Mouse (Mus musculus): Measurements from ENCODE around the gene Mpc1. TPM values are rescaled to one million over a fixed set of nuclear protein-coding genes. Genes with fewer than 3 reads are reported as not detected.
"Not testable (repeated sequence)": the region's sequence is repeated elsewhere in the genome, so short reads cannot be mapped to it uniquely, and the experiment has no call there.

Mpc1 gene
- polyA plus RNA-seq, 1 experiment from 2014 or later, result 183 TPM

DNA sequence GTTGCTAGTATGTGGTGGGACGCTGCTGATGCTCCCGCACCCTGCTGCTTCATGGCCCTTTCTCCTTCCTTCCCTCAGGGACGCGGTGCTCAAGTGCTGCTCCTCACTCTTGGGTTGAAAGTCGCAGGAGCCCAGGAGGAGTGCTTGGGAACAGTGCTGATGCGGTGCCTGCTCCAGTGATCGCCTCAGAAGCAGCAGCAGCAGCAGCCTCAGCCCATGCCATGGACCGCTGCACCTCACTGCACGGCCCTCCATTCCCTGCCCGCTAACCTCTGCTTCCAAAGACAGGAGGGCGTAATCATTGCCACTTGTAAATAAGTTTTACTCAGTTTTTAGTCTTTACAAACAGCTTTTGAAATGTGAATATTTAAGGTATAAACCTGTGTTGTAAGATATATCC is 44.2 kb downstream of the Mpc1 start:
- H3K27ac ChIP-seq (ENCODE audit: low read length); H3K4me3 ChIP-seq (ENCODE audit: low read depth, low read length); H3K9ac ChIP-seq (replicated peaks; ENCODE audit: low read depth, low read length); H3K9me3 ChIP-seq (ENCODE audit: control insufficient read depth, low read depth, low read length); H3K4me1 ChIP-seq (ENCODE audit: control insufficient read depth, insufficient read depth, low read length); H3K27me3 ChIP-seq (ENCODE audit: control insufficient read depth, insufficient read depth, low read length); ATAC-seq (ENCODE audit: insufficient number of reproducible peaks, insufficient read depth, low FRiP score, low read depth); H3K36me3 ChIP-seq (ENCODE audit: control insufficient read depth, insufficient read depth, low read length); H3K4me2 ChIP-seq (replicated peaks; ENCODE audit: low read depth, low read length): not testable (repeated sequence)
- 94% methylated on average over 10 of the region's 11 CpGs for WGBS

- Histone ChIP-seq H3K4me1 (ENCODE audit: control insufficient read depth, insufficient read depth, low read length) (no peaks in the 10 kb centered on the region), H3K4me3 (ENCODE audit: low read depth, low read length) (no peak overlapping the region), H3K27ac (ENCODE audit: low read length) (no peak overlapping the region), H3K36me3 (ENCODE audit: control insufficient read depth, insufficient read depth, low read length) (no peaks in the 10 kb centered on the region; the same call in 1 of the 2 replicates), H3K27me3 (ENCODE audit: control insufficient read depth, insufficient read depth, low read length) (no peaks in the 10 kb centered on the region), H3K9ac (replicated peaks; ENCODE audit: low read depth, low read length) (no peak overlapping the region), H3K4me2 (replicated peaks; ENCODE audit: low read depth, low read length) (no peak overlapping the region), H3K9me3 (ENCODE audit: control insufficient read depth, low read depth, low read length) (no peaks in the 10 kb centered on the region)
- 74% methylated on average over 7 of the region's 7 CpGs for WGBS
- no peak for ATAC-seq (ENCODE audit: insufficient number of reproducible peaks, insufficient read depth, low FRiP score, low read depth)
These were observed 45.9 kb downstream of the Mpc1 start for GRCm38 (mm10) chr17:8328511-8329174.

- H3K27me3 ChIP-seq (ENCODE audit: control insufficient read depth, insufficient read depth, low read length), result no peaks in the 10 kb centered on the region
- H3K27ac ChIP-seq (ENCODE audit: low read length), result no peak overlapping the region
- no peaks in the 10 kb centered on the region for H3K4me1 ChIP-seq (ENCODE audit: control insufficient read depth, insufficient read depth, low read length)
- no peak overlapping the region for H3K4me3 ChIP-seq (ENCODE audit: low read depth, low read length)
- no peaks in the 10 kb centered on the region; the same call in 1 of the 2 replicates for H3K36me3 ChIP-seq (ENCODE audit: control insufficient read depth, insufficient read depth, low read length)
- 70% methylated on average over 5 of the region's 5 CpGs for WGBS
- no peak for ATAC-seq (ENCODE audit: insufficient number of reproducible peaks, insufficient read depth, low FRiP score, low read depth)
- H3K4me2 ChIP-seq (replicated peaks; ENCODE audit: low read depth, low read length), result no peak overlapping the region
- H3K9me3 ChIP-seq (ENCODE audit: control insufficient read depth, low read depth, low read length), result no peaks in the 10 kb centered on the region
- H3K9ac ChIP-seq (replicated peaks; ENCODE audit: low read depth, low read length), result no peak overlapping the region
These were observed 47.9 kb downstream of the Mpc1 start for GRCm38 (mm10) chr17:8330602-8331001.

- H3K4me2 ChIP-seq (replicated peaks; ENCODE audit: low read depth, low read length); H3K27ac ChIP-seq (ENCODE audit: low read length); H3K4me3 ChIP-seq (ENCODE audit: low read depth, low read length); ATAC-seq (ENCODE audit: insufficient number of reproducible peaks, insufficient read depth, low FRiP score, low read depth); H3K36me3 ChIP-seq (ENCODE audit: control insufficient read depth, insufficient read depth, low read length); H3K9ac ChIP-seq (replicated peaks; ENCODE audit: low read depth, low read length); H3K9me3 ChIP-seq (ENCODE audit: control insufficient read depth, low read depth, low read length): not testable (repeated sequence)
- WGBS, result 100% methylated on average over 1 of the region's 5 CpGs
- Histone ChIP-seq H3K4me1 (ENCODE audit: control insufficient read depth, insufficient read depth, low read length) (peaks cover 12% of the 10 kb centered on the region; the same call in 1 of the 2 replicates), H3K27me3 (ENCODE audit: control insufficient read depth, insufficient read depth, low read length) (peaks cover 26% of the 10 kb centered on the region)
These were observed 54.5 kb downstream of the Mpc1 start, which contains the start of gene Prr18 for GRCm38 (mm10) chr17:8337159-8337558. TSS of gene Prr18 (plus strand) at chr17:8337459.

GRCm38 (mm10) chr17:8339666-8340374 is 57.1 kb downstream of the Mpc1 start:
- H3K4me3 ChIP-seq (ENCODE audit: low read depth, low read length), result peak overlapping the region; percentile 53; the same call in 1 of the 2 replicates
- WGBS, result 30% methylated on average over 8 of the region's 8 CpGs
- H3K36me3 ChIP-seq (ENCODE audit: control insufficient read depth, insufficient read depth, low read length), result no peaks in the 10 kb centered on the region
- H3K27me3 ChIP-seq (ENCODE audit: control insufficient read depth, insufficient read depth, low read length), result peaks cover 27% of the 10 kb centered on the region
- H3K4me1 ChIP-seq (ENCODE audit: control insufficient read depth, insufficient read depth, low read length), result peaks cover 12% of the 10 kb centered on the region; the same call in 1 of the 2 replicates
- no peak overlapping the region for H3K27ac ChIP-seq (ENCODE audit: low read length)
- peak overlapping the region; percentile 100 for H3K4me2 ChIP-seq (replicated peaks; ENCODE audit: low read depth, low read length)
- no peaks in the 10 kb centered on the region for H3K9me3 ChIP-seq (ENCODE audit: control insufficient read depth, low read depth, low read length)
- ATAC-seq (ENCODE audit: insufficient number of reproducible peaks, insufficient read depth, low FRiP score, low read depth), result no peak
- H3K9ac ChIP-seq (replicated peaks; ENCODE audit: low read depth, low read length), result no peak overlapping the region

GRCm38 (mm10) chr17:8340407-8341359 is 58.0 kb downstream of the Mpc1 start:
- H3K4me1 ChIP-seq (ENCODE audit: control insufficient read depth, insufficient read depth, low read length), result peaks cover 12% of the 10 kb centered on the region; the same call in 1 of the 2 replicates
- ATAC-seq (ENCODE audit: insufficient number of reproducible peaks, insufficient read depth, low FRiP score, low read depth), result peak; percentile 54
- H3K4me2 ChIP-seq (replicated peaks; ENCODE audit: low read depth, low read length), result peak overlapping the region; percentile 100
- WGBS, result 0% methylated on average over 37 of the region's 92 CpGs
- no peak overlapping the region for H3K27ac ChIP-seq (ENCODE audit: low read length)
- peak overlapping the region; percentile 53 for H3K4me3 ChIP-seq (ENCODE audit: low read depth, low read length)
- no peaks in the 10 kb centered on the region for H3K36me3 ChIP-seq (ENCODE audit: control insufficient read depth, insufficient read depth, low read length)
- H3K9ac ChIP-seq (replicated peaks; ENCODE audit: low read depth, low read length), result peak overlapping the region; percentile 33
- peaks cover 27% of the 10 kb centered on the region for H3K27me3 ChIP-seq (ENCODE audit: control insufficient read depth, insufficient read depth, low read length)
- H3K9me3 ChIP-seq (ENCODE audit: control insufficient read depth, low read depth, low read length), result no peaks in the 10 kb centered on the region

DNA sequence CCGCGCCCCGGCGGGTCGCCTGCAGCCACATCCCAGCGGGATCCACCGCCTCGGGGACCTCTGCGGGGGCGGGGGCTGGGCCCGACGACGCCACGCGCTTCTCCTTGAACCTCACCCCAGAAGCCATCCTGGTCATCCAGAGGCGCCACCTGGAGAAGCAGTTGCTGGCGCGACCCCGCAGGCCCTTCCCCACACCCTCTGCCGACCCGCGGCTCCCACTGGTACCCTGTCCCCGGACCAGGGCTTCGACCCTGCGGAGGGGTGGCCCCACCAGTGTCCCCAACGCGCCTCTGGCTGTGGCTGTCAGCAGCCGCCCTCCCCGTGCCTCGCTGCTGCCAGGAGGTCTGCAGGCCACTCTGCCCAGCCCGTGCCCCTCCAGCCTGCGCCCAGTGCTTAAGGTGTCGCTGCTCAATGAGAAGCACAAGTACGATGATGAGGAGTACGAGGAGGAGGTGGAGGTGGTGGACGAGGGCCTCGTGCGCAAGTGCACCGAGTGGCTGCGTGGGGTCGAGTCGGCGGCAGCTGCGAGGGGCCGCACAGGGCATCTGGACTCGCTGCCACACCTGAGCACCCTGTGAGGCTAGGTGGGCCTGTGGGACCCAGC is 58.8 kb downstream of the Mpc1 start:
- 0 out of 2 replicates have a peak, but pooled peaks have one; percentile 5 for ATAC-seq (ENCODE audit: insufficient number of reproducible peaks, insufficient read depth, low FRiP score, low read depth)
- peaks cover 27% of the 10 kb centered on the region for H3K27me3 ChIP-seq (ENCODE audit: control insufficient read depth, insufficient read depth, low read length)
- 11% methylated on average over 41 of the region's 46 CpGs for WGBS
- H3K27ac ChIP-seq (ENCODE audit: low read length), result no peak overlapping the region
- peaks cover 12% of the 10 kb centered on the region; the same call in 1 of the 2 replicates for H3K4me1 ChIP-seq (ENCODE audit: control insufficient read depth, insufficient read depth, low read length)
- no peaks in the 10 kb centered on the region for H3K36me3 ChIP-seq (ENCODE audit: control insufficient read depth, insufficient read depth, low read length)
- peak overlapping the region; percentile 53 for H3K4me3 ChIP-seq (ENCODE audit: low read depth, low read length)
- peak overlapping the region; percentile 100 for H3K4me2 ChIP-seq (replicated peaks; ENCODE audit: low read depth, low read length)
- peak overlapping the region; percentile 33 for H3K9ac ChIP-seq (replicated peaks; ENCODE audit: low read depth, low read length)
- H3K9me3 ChIP-seq (ENCODE audit: control insufficient read depth, low read depth, low read length), result no peaks in the 10 kb centered on the region
